Mouse (Mus musculus) liver (tissue): ENCODE measurements around the gene Lmo4.

ENCODE experiments used
- DNase-seq: peaks from one replicate; pipeline ENCODE4 v3.0.0-alpha.2; 2020; ENCODE audit warnings: mixed read lengths

The Lmo4 gene

DNA sequence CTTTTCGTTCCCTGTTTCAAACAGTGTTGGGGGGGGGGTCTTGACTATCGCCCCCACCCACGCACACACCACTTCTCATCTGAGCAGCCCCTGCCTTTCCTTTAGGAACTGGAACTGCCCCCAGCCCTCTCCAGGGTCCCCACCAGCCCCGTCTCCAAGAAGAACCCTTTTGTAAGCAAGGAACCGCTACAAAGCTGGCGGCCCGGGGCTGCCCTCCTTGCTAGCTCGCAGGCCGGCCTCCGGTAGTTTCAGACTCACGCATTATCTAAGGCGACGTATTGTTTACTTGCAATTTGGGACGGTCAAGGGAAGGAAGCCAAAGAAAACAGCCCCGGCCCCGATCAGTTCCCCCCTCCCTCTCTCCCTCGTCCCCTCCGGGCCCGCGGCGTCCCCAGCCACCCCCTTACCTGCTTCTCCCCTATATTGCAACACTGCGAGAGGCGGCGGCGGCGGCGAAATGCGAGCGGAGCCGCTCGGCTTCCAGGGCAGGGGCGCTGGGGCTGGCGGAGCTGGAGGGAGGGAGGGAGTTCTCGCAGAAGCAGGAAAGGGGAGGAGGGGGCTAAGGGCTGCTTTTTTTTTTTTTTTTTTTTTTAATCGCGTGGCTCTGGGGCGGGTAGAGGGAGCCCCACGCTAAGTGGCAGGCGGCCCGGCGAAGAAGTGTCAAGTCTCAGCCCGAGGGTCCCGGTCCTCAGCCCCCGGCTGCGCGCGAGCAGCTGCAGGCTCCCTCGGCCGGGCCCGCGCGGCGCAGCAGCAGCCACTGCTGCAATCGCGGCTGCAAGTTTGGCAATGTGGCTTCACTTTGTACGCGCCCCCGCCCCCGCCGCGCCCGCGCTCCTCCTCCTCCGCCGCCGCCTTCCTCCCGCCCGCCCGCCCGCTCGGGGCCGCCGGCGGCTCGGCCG, at the start of gene Lmo4:
Lmo4 (minus strand) TSS at position 808 of the 899 bp plus-strand sequence.
- DNase-seq = peak; percentile 87

GRCm38 (mm10) chr3:144254281-144254680, 49.3 kb upstream of the Lmo4 start:
- DNase-seq = no peak

- DNase-seq = no peak
Observed at GRCm38 (mm10) chr3:144253018-144253417, 48.0 kb upstream of the Lmo4 start.

GRCm38 (mm10) chr3:144252109-144252508, 47.1 kb upstream of the Lmo4 start:
- no peak for DNase-seq

DNA sequence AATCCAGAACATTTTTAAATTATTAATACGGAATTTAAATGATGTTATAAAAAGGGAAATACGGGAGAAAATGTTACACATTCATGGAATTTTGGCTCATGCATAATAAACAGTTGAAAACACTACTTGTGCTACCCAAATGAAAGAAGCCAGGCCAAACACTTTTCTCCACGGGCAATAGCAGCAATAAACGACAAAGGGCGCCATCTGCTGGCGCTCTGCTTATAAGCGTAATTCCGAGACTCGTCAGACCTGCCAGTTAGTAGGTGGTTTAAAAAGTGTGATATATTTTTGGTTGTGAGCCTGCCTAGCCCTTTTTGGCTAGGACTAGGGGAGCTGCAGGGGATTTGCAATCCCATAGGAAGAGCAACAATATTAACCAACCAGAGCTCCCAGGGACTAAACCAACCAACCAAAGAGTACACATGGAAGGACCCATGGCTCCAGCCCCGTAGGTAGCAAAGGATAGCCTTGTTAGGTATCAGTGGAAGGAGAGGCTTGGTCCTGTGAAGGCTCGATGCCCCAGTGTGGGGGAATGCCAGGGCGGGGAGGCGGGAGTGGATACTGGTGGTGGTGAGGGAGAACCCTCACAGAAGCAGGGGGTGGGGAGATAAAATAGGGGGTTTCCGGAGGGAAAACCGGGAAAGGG, 37.1 kb upstream of the Lmo4 start:
- peak; percentile 64 for DNase-seq

DNA sequence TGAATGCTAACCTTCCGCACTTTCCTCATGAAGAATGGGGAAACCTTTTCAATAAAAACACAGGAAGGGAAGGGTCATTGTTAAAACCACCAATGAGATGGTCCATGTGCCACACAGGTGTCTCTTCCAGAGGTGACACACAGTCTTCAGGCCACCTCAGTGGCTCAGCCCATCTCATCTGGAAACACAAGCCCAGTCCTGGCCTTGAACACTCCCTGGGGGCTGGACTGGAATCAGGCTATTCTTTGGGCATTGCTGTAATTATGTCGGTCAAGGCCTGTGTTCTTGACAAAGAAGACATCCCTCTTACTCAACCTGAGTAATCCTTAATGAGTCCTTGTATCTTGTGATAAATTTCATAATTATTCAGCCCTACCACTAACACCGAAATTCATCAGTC, 36.1 kb upstream of the Lmo4 start:
- DNase-seq = no peak

GRCm38 (mm10) chr3:144238482-144238881, 33.5 kb upstream of the Lmo4 start:
- no peak for DNase-seq

GRCm38 (mm10) chr3:144232347-144233008, 27.5 kb upstream of the Lmo4 start:
- DNase-seq = no peak

DNA sequence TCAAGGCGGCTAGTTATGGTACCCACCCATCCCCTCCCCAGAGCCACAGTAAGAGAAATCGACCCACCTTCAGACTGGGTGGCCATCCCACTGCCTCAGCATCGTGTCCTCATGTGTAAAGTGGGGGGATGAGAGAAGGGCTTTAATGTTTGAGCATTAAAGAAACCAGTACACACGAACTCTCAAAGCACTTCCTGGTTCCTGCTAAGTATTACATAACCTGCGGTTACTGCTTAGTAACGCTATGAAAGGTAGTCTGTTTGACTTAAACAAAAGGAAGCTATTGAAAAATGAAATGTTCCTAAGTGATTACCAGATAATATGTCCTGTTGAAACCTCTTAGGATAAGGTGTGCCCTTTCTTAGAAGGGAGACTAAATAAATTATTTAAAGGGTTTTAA, 26.9 kb upstream of the Lmo4 start:
- no peak for DNase-seq

DNA sequence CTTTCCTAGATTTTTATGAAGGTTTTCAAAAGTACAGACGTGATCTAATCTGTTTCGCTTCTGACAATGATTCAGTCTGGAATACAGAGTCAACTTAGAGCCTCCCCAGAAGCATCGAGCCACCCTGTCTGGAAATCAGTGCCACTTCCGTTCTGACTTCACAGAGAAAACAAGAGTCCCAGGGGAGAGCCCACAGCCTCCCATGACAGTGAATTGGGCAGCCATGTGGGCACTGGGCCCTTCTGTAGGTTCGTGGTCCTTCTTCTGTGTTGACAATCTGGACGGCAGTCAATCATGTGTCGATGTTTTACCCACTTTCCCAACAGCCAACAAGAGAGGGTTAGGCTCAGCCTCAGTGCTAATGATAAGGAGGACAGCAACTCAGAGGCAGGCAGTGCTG, 26.4 kb upstream of the Lmo4 start:
- no peak for DNase-seq

GRCm38 (mm10) chr3:144230016-144230415, 25.0 kb upstream of the Lmo4 start:
- DNase-seq = no peak

GRCm38 (mm10) chr3:144229312-144229711, 24.3 kb upstream of the Lmo4 start:
- no peak for DNase-seq

- no peak for DNase-seq
Observed at GRCm38 (mm10) chr3:144225456-144226240, 20.6 kb upstream of the Lmo4 start.

DNA sequence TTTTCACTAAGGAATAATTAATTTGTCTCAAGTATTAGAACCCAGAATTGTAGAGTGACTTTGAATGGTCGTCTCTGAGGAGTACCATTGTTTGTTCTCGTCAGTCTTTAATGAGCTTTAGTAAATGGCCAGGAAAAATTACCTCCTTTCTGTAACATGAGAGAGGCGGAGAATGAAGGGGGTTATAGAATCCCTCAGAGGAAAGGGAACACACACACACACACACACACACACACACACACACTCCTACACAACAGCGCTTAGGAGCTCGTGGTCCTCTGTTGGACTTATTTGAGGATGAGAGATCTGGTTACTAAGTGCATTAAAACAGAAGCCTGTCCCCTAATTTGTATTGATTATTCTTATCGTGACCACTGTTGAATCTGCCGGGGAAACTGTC, 19.6 kb upstream of the Lmo4 start:
- no peak for DNase-seq

DNA sequence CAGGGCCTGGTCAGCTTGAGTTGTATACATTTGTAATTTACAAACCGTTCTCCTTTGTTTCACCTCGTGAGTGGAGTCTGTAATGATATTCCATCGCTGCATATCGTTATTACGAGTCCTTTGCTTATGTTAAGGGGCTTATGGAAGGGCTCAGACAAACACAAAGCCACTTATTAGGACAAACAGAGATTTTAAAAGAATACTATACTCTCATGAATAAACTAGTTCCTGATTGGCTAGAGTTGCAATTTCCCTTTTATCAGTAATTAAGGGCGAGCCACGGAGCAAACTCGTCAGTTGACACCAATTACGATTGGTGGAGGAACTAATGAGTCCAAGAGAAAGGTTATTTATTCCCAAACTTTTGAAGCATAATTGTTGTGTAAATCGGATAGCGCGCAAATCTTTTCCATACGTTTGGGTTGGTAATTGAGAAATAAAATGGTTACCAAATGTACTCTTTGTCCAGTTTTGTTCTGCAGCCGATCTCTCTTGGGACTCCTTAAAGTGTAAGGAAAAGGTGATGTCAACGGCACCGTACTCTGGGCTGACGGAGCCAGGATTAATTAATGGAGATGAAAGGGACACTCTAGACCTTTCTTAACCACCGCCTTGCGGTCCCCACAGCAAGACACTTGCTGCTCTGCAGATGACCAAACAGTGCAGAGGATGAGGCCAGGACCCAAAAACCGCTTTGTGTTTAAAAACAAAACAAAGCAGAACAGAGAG, 18.5 kb upstream of the Lmo4 start:
- DNase-seq = no peak

GRCm38 (mm10) chr3:144222381-144222780, 17.4 kb upstream of the Lmo4 start:
- no peak for DNase-seq

DNA sequence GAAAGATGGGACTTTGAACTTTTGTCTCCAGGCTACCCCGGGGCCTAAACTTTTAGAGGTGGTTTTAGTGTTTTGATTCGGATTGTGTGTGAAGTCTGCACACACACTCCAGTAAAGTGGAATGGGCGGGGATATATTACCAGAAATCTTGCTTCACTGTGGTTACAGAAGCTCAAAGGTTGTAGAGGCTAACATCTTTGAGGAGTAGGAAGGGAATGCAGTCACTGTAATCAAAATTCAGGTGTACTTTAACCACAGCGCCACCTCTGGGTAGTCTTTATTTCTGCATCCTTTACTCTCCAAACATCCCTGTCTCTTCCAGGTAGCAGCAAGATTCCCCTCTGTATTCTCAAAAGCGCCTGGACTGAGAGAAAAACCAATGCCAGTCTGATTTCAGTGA, 2.5 kb upstream of the Lmo4 start:
- DNase-seq = peak; percentile 44

DNA sequence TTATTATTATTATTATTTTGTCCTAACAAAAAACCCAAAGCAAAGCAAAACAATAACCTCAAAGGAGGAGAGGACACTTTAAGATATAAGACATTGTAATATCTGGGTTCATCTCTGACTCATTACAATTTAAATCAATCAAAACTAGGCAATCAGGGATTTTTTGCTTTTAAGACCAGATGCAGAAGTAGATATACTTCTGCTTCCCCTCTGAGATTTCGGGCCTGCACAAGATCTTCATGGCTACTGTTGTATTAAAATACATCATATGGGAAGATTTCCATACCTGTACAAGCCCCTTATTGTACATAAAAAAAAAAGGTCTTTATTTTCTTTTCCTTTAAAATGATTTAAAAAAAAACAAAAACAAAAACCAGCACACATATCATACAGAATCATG, 1.9 kb upstream of the Lmo4 start:
- DNase-seq = no peak

DNA sequence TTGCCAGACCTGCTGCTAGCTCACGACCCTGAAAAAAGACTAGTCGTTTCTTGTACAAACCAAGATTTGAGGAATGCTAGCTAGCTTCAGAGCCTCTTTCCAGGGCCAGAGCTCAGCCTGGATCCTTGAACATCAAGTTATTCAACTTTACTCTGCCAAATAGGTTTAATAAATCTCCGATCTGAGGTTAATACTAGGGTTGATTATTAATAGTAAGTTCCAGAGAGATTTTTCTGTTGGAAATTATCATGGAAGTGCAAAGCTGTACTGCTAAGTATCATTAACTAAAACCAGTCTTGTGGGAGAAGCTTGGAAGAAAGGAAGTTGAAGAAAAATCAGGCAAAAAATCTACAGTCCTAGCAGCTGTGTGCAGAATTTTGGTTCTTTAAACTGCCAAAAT, 1.2 kb upstream of the Lmo4 start:
- DNase-seq = no peak

- DNase-seq = peak; percentile 89
Observed at GRCm38 (mm10) chr3:144205351-144206153, 532 bp upstream of the Lmo4 start.

GRCm38 (mm10) chr3:144203988-144204412, 1.0 kb downstream of the Lmo4 start:
- DNase-seq = no peak
